Mouse (Mus musculus): ENCODE data around the gene Selplg. TPM values are rescaled to one million over a fixed set of nuclear protein-coding genes. Genes with fewer than 3 reads are reported as not detected.

Selplg gene
- polyA plus RNA-seq, 1 experiment from 2014 or later: 5.3 TPM

- H3K4me2 ChIP-seq (replicated peaks): no peak overlapping the region
- peaks cover 9% of the 10 kb centered on the region; the same call in 1 of the 2 replicates for H3K36me3 ChIP-seq
- no peaks in the 10 kb centered on the region for H3K27me3 ChIP-seq
- H3K27ac ChIP-seq (replicated peaks): no peak overlapping the region
- no peak overlapping the region for H3K4me3 ChIP-seq (replicated peaks)
- H3K9me3 ChIP-seq (replicated peaks): no peaks in the 10 kb centered on the region
- no peak; the same call in 1 of the 2 replicates for ATAC-seq (ENCODE audit: insufficient number of reproducible peaks, low FRiP score, low TSS enrichment, low read depth)
- H3K4me1 ChIP-seq: peaks cover 53% of the 10 kb centered on the region
- H3K9ac ChIP-seq: no peak overlapping the region
- WGBS: 54% methylated on average over 11 of the region's 11 CpGs
Measured at GRCm38 (mm10) chr5:113869132-113869531, 36.7 kb upstream of the Selplg start.

GRCm38 (mm10) chr5:113864992-113865391 lies 32.5 kb upstream of the Selplg start:
- ATAC-seq (ENCODE audit: insufficient number of reproducible peaks, low FRiP score, low TSS enrichment, low read depth): no peak
- Histone ChIP-seq H3K4me1 (peaks cover 14% of the 10 kb centered on the region), H3K36me3 (peaks cover 13% of the 10 kb centered on the region), H3K9ac (no peak overlapping the region), H3K27me3 (no peaks in the 10 kb centered on the region), H3K4me2 (replicated peaks) (no peak overlapping the region), H3K9me3 (replicated peaks) (no peaks in the 10 kb centered on the region), H3K27ac (replicated peaks) (no peak overlapping the region), H3K4me3 (replicated peaks) (no peak overlapping the region)
- WGBS: 87% methylated on average over 6 of the region's 6 CpGs

GRCm38 (mm10) chr5:113863994-113864393 lies 31.6 kb upstream of the Selplg start:
- Histone ChIP-seq H3K9ac (no peak overlapping the region), H3K9me3 (replicated peaks) (no peaks in the 10 kb centered on the region), H3K4me3 (replicated peaks) (no peak overlapping the region), H3K4me2 (replicated peaks) (no peak overlapping the region), H3K36me3 (peaks cover 13% of the 10 kb centered on the region), H3K27me3 (no peaks in the 10 kb centered on the region), H3K4me1 (peaks cover 14% of the 10 kb centered on the region), H3K27ac (replicated peaks) (no peak overlapping the region)
- ATAC-seq (ENCODE audit: insufficient number of reproducible peaks, low FRiP score, low TSS enrichment, low read depth): no peak
- WGBS: 93% methylated on average over 12 of the region's 12 CpGs

GRCm38 (mm10) chr5:113862418-113862817 lies 30.0 kb upstream of the Selplg start:
- Histone ChIP-seq H3K4me3 (replicated peaks) (no peak overlapping the region), H3K9ac (no peak overlapping the region), H3K27me3 (no peaks in the 10 kb centered on the region), H3K4me2 (replicated peaks) (no peak overlapping the region), H3K27ac (replicated peaks) (no peak overlapping the region), H3K36me3 (peaks cover 13% of the 10 kb centered on the region), H3K4me1 (peaks cover 22% of the 10 kb centered on the region), H3K9me3 (replicated peaks) (no peaks in the 10 kb centered on the region)
- no peak for ATAC-seq (ENCODE audit: insufficient number of reproducible peaks, low FRiP score, low TSS enrichment, low read depth)
- WGBS: 87% methylated on average over 4 of the region's 4 CpGs

GRCm38 (mm10) chr5:113861294-113861693 lies 28.9 kb upstream of the Selplg start:
- Histone ChIP-seq H3K36me3 (peaks cover 13% of the 10 kb centered on the region), H3K27me3 (no peaks in the 10 kb centered on the region), H3K9me3 (replicated peaks) (no peaks in the 10 kb centered on the region), H3K27ac (replicated peaks) (no peak overlapping the region), H3K9ac (no peak overlapping the region), H3K4me2 (replicated peaks) (no peak overlapping the region), H3K4me3 (replicated peaks) (no peak overlapping the region), H3K4me1 (peaks cover 33% of the 10 kb centered on the region)
- ATAC-seq (ENCODE audit: insufficient number of reproducible peaks, low FRiP score, low TSS enrichment, low read depth): no peak
- WGBS: 94% methylated on average over 8 of the region's 8 CpGs

GRCm38 (mm10) chr5:113858971-113859370 lies 26.5 kb upstream of the Selplg start:
- Histone ChIP-seq H3K9ac (no peak overlapping the region), H3K4me1 (peaks cover 45% of the 10 kb centered on the region), H3K4me2 (replicated peaks) (no peak overlapping the region), H3K9me3 (replicated peaks) (no peaks in the 10 kb centered on the region), H3K27ac (replicated peaks) (0 out of 2 replicates have a peak overlapping the region, but pooled peaks have one; percentile 3), H3K4me3 (replicated peaks) (no peak overlapping the region), H3K27me3 (no peaks in the 10 kb centered on the region), H3K36me3 (peaks cover 3% of the 10 kb centered on the region)
- 43% methylated on average over 5 of the region's 5 CpGs for WGBS
- no peak for ATAC-seq (ENCODE audit: insufficient number of reproducible peaks, low FRiP score, low TSS enrichment, low read depth)

GRCm38 (mm10) chr5:113858550-113858949 lies 26.1 kb upstream of the Selplg start:
- Histone ChIP-seq H3K9me3 (replicated peaks) (no peaks in the 10 kb centered on the region), H3K27ac (replicated peaks) (no peak overlapping the region), H3K4me2 (replicated peaks) (no peak overlapping the region), H3K9ac (no peak overlapping the region), H3K4me3 (replicated peaks) (no peak overlapping the region), H3K27me3 (no peaks in the 10 kb centered on the region), H3K36me3 (no peaks in the 10 kb centered on the region; the same call in 1 of the 2 replicates), H3K4me1 (peaks cover 45% of the 10 kb centered on the region)
- ATAC-seq (ENCODE audit: insufficient number of reproducible peaks, low FRiP score, low TSS enrichment, low read depth): no peak
- WGBS: 63% methylated on average over 10 of the region's 10 CpGs

- Histone ChIP-seq H3K4me2 (replicated peaks) (no peak overlapping the region), H3K9ac (no peak overlapping the region), H3K9me3 (replicated peaks) (no peaks in the 10 kb centered on the region), H3K27me3 (no peaks in the 10 kb centered on the region), H3K27ac (replicated peaks) (no peak overlapping the region), H3K4me3 (replicated peaks) (no peak overlapping the region), H3K4me1 (peaks cover 45% of the 10 kb centered on the region), H3K36me3 (no peaks in the 10 kb centered on the region; the same call in 1 of the 2 replicates)
- WGBS: 53% methylated on average over 8 of the region's 8 CpGs
- no peak for ATAC-seq (ENCODE audit: insufficient number of reproducible peaks, low FRiP score, low TSS enrichment, low read depth)
Measured at GRCm38 (mm10) chr5:113857631-113858030, 25.2 kb upstream of the Selplg start.

- Histone ChIP-seq H3K27ac (replicated peaks) (no peak overlapping the region), H3K4me1 (peaks cover 45% of the 10 kb centered on the region), H3K4me2 (replicated peaks) (no peak overlapping the region), H3K9me3 (replicated peaks) (no peaks in the 10 kb centered on the region), H3K36me3 (peaks cover 5% of the 10 kb centered on the region), H3K27me3 (no peaks in the 10 kb centered on the region), H3K4me3 (replicated peaks) (no peak overlapping the region), H3K9ac (no peak overlapping the region)
- WGBS: 46% methylated on average over 7 of the region's 7 CpGs
- no peak for ATAC-seq (ENCODE audit: insufficient number of reproducible peaks, low FRiP score, low TSS enrichment, low read depth)
Measured at GRCm38 (mm10) chr5:113856631-113857030, 24.2 kb upstream of the Selplg start.

GRCm38 (mm10) chr5:113855696-113856095 lies 23.3 kb upstream of the Selplg start:
- no peak overlapping the region for H3K9ac ChIP-seq
- peaks cover 45% of the 10 kb centered on the region for H3K4me1 ChIP-seq
- no peak overlapping the region for H3K4me2 ChIP-seq (replicated peaks)
- no peak for ATAC-seq (ENCODE audit: insufficient number of reproducible peaks, low FRiP score, low TSS enrichment, low read depth)
- peaks cover 13% of the 10 kb centered on the region for H3K36me3 ChIP-seq
- 0 out of 2 replicates have a peak overlapping the region, but pooled peaks have one; percentile 22 for H3K27ac ChIP-seq (replicated peaks)
- H3K27me3 ChIP-seq: no peaks in the 10 kb centered on the region
- H3K9me3 ChIP-seq (replicated peaks): no peaks in the 10 kb centered on the region
- 59% methylated on average over 3 of the region's 3 CpGs for WGBS
- no peak overlapping the region for H3K4me3 ChIP-seq (replicated peaks)

GRCm38 (mm10) chr5:113855117-113855516 lies 22.7 kb upstream of the Selplg start:
- Histone ChIP-seq H3K27ac (replicated peaks) (no peak overlapping the region), H3K4me3 (replicated peaks) (no peak overlapping the region), H3K9ac (no peak overlapping the region), H3K9me3 (replicated peaks) (no peaks in the 10 kb centered on the region), H3K4me1 (peaks cover 45% of the 10 kb centered on the region), H3K27me3 (no peaks in the 10 kb centered on the region), H3K36me3 (peaks cover 19% of the 10 kb centered on the region), H3K4me2 (replicated peaks) (no peak overlapping the region)
- 93% methylated on average over 10 of the region's 10 CpGs for WGBS
- no peak for ATAC-seq (ENCODE audit: insufficient number of reproducible peaks, low FRiP score, low TSS enrichment, low read depth)

GRCm38 (mm10) chr5:113854494-113854893 lies 22.1 kb upstream of the Selplg start:
- H3K4me1 ChIP-seq: peaks cover 42% of the 10 kb centered on the region
- no peaks in the 10 kb centered on the region for H3K27me3 ChIP-seq
- 39% methylated on average over 14 of the region's 14 CpGs for WGBS
- ATAC-seq (ENCODE audit: insufficient number of reproducible peaks, low FRiP score, low TSS enrichment, low read depth): no peak
- no peak overlapping the region for H3K4me3 ChIP-seq (replicated peaks)
- no peak overlapping the region for H3K27ac ChIP-seq (replicated peaks)
- H3K4me2 ChIP-seq (replicated peaks): no peak overlapping the region
- peaks cover 25% of the 10 kb centered on the region for H3K36me3 ChIP-seq
- no peak overlapping the region for H3K9ac ChIP-seq
- no peaks in the 10 kb centered on the region for H3K9me3 ChIP-seq (replicated peaks)

Data from embryonic facial prominence, embryonic 15.5 days (tissue).